Mouse (Mus musculus) CH12.LX (cell line): Measurements from ENCODE around the gene Ier3. TPM values are rescaled to one million over a fixed set of nuclear protein-coding genes. Genes with fewer than 3 reads are reported as not detected.

Experiments used
- DNase-seq: peaks from one replicate; pipeline ENCODE4 v3.0.0-alpha.2; 2013; ENCODE audit errors: extremely low read depth
- H3K27ac ChIP-seq: 2 replicates; pipeline ENCODE4 v1.5.1; 2012; ENCODE audit warnings: low read depth, mild to moderate bottlenecking, control low read depth, moderate library complexity; ENCODE audit not compliant: insufficient read depth
- H3K27me3 ChIP-seq: replicated peaks from 2 replicates; pipeline ENCODE3; 2012; ENCODE audit warnings: inconsistent platforms
- H3K36me3 ChIP-seq, 2 experiments: replicated peaks in 1 of 2; 2 replicates each; pipeline versions ENCODE3 to v1.6.1; 2012; ENCODE audit warnings: inconsistent platforms in 1 of 2, low read length in 1 of 2, mild to moderate bottlenecking in 1 of 2, mixed read lengths in 1 of 2, moderate library complexity in 1 of 2; ENCODE audit not compliant: control insufficient read depth in 1 of 2, insufficient read depth in 1 of 2
- H3K4me1 ChIP-seq, 2 experiments: 2 replicates each; pipeline ENCODE4 v1.6.1; 2012; ENCODE audit warnings: inconsistent platforms in 1 of 2, moderate library complexity in 1 of 2; ENCODE audit not compliant: insufficient read depth in 2 of 2, control insufficient read depth in 1 of 2
- H3K4me2 ChIP-seq: 2 replicates; pipeline ENCODE4 v1.6.1; 2012; ENCODE audit warnings: low read depth, mild to moderate bottlenecking, control low read depth; ENCODE audit not compliant: poor library complexity, insufficient read depth, severe bottlenecking
- H3K4me3 ChIP-seq, 3 experiments: fragments of 150-350 bp in 1 of 3; sonication (generic) in 1 of 3; replicated peaks in 1 of 3; 2 replicates each; pipeline versions ENCODE3 to v1.5.1; 2011 to 2012; ENCODE audit warnings: low read depth in 2 of 3, low read length in 2 of 3, mild to moderate bottlenecking in 2 of 3, moderate library complexity in 2 of 3, control low read depth in 1 of 3, improper control_type of control experiment in 1 of 3, inconsistent platforms in 1 of 3, mixed read lengths in 1 of 3; ENCODE audit not compliant: poor library complexity in 1 of 3
- H3K79me2 ChIP-seq: replicated peaks from 2 replicates; pipeline ENCODE4 v1.6.1; 2012; ENCODE audit warnings: mild to moderate bottlenecking, moderate library complexity; ENCODE audit not compliant: control insufficient read depth, poor library complexity, insufficient read depth, severe bottlenecking; ENCODE audit errors: extremely low read depth
- H3K9ac ChIP-seq: 2 replicates; pipeline ENCODE4 v1.6.1; 2012; ENCODE audit warnings: low read depth, mild to moderate bottlenecking, control low read depth, moderate library complexity; ENCODE audit not compliant: insufficient read depth
- H3K9me3 ChIP-seq: replicated peaks from 2 replicates; pipeline ENCODE3; 2012; ENCODE audit warnings: low read length, inconsistent platforms, mixed read lengths
- BHLHE40 ChIP-seq: IDR thresholded peaks from 2 replicates; pipeline ENCODE4 v1.6.1; 2011; ENCODE audit warnings: mild to moderate bottlenecking, low read depth, low read length, improper control_type of control experiment
- CHD1 ChIP-seq: IDR thresholded peaks from 2 replicates; pipeline ENCODE4 v1.6.1; 2012; ENCODE audit warnings: low read depth, low read length, improper control_type of control experiment, inconsistent platforms
- CHD2 ChIP-seq: IDR thresholded peaks from 2 replicates; pipeline ENCODE4 v1.6.1; 2011; ENCODE audit warnings: low read length, improper control_type of control experiment
- CTCF ChIP-seq, 2 experiments: IDR thresholded peaks in 1 of 2; conservative IDR thresholded peaks in 1 of 2; 2 replicates each; pipeline ENCODE4 v1.5.1; 2011 to 2012; ENCODE audit warnings: low read depth in 2 of 2, low read length in 2 of 2, improper control_type of control experiment in 1 of 2, inconsistent platforms in 1 of 2, mild to moderate bottlenecking in 1 of 2, moderate library complexity in 1 of 2
- E2F4 ChIP-seq: IDR thresholded peaks from 2 replicates; pipeline ENCODE4 v1.6.1; 2011; ENCODE audit warnings: low read depth, low read length, improper control_type of control experiment; ENCODE audit not compliant: insufficient replicate concordance
- ELF1 ChIP-seq: IDR thresholded peaks from 2 replicates; pipeline ENCODE4 v1.6.1; 2014; ENCODE audit warnings: low read depth, mild to moderate bottlenecking, inconsistent platforms, low read length, improper control_type of control experiment
- ETS1 ChIP-seq: conservative IDR thresholded peaks from 2 replicates; pipeline ENCODE4 v1.6.1; 2012; ENCODE audit warnings: low read depth, mild to moderate bottlenecking, inconsistent platforms, low read length, improper control_type of control experiment, moderate library complexity
- GABPA ChIP-seq: IDR thresholded peaks from 2 replicates; pipeline ENCODE4 v1.6.1; 2012; ENCODE audit warnings: low read depth, low read length, improper control_type of control experiment, inconsistent platforms; ENCODE audit not compliant: insufficient replicate concordance
- IRF4 ChIP-seq: IDR thresholded peaks from 2 replicates; pipeline ENCODE4 v1.6.1; 2014; ENCODE audit warnings: low read depth, mild to moderate bottlenecking, inconsistent platforms, low read length, improper control_type of control experiment
- JUN ChIP-seq: IDR thresholded peaks from 2 replicates; pipeline ENCODE4 v1.6.1; 2011; ENCODE audit warnings: low read depth, mild to moderate bottlenecking, low read length, improper control_type of control experiment, moderate library complexity; ENCODE audit not compliant: insufficient read depth
- JUND ChIP-seq: conservative IDR thresholded peaks from 2 replicates; pipeline ENCODE4 v1.6.1; 2011; ENCODE audit warnings: low read depth, low read length, improper control_type of control experiment
- KAT2A ChIP-seq: IDR thresholded peaks from 2 replicates; pipeline ENCODE4 v1.6.1; 2012; ENCODE audit warnings: low read length, improper control_type of control experiment, inconsistent platforms; ENCODE audit not compliant: insufficient replicate concordance
- MAFK ChIP-seq: IDR thresholded peaks from 2 replicates; pipeline ENCODE4 v1.6.1; 2011; ENCODE audit warnings: low read length, improper control_type of control experiment; ENCODE audit not compliant: insufficient replicate concordance
- MAX ChIP-seq: IDR thresholded peaks from 2 replicates; pipeline ENCODE4 v1.6.1; 2011; ENCODE audit warnings: low read length, improper control_type of control experiment
- MAZ ChIP-seq: IDR thresholded peaks from 2 replicates; pipeline ENCODE4 v1.6.1; 2012; ENCODE audit warnings: low read depth, mild to moderate bottlenecking, inconsistent platforms, low read length, improper control_type of control experiment, moderate library complexity
- MXI1 ChIP-seq: IDR thresholded peaks from 2 replicates; pipeline ENCODE4 v1.6.1; 2011; ENCODE audit warnings: mild to moderate bottlenecking, low read depth, low read length, improper control_type of control experiment
- NELFE ChIP-seq: IDR thresholded peaks from 2 replicates; pipeline ENCODE4 v1.6.1; 2011; ENCODE audit warnings: low read depth, low read length, improper control_type of control experiment
- PAX5 ChIP-seq: IDR thresholded peaks from 2 replicates; pipeline ENCODE4 v1.6.1; 2012; ENCODE audit warnings: low read length, inconsistent platforms, mixed read lengths
- POLR2A ChIP-seq: IDR thresholded peaks from 2 replicates; pipeline ENCODE4 v1.6.1; 2011; ENCODE audit warnings: low read depth, mild to moderate bottlenecking, improper control_type of control experiment, low read length
- POLR2AphosphoS2 ChIP-seq: IDR thresholded peaks from 2 replicates; pipeline ENCODE4 v1.6.1; 2011; ENCODE audit warnings: low read depth, low read length, improper control_type of control experiment
- RAD21 ChIP-seq: IDR thresholded peaks from 2 replicates; pipeline ENCODE4 v1.6.1; 2011; ENCODE audit warnings: low read depth, mild to moderate bottlenecking, low read length, improper control_type of control experiment, moderate library complexity
- SIN3A ChIP-seq: IDR thresholded peaks from 2 replicates; pipeline ENCODE4 v1.6.1; 2012; ENCODE audit warnings: low read length, improper control_type of control experiment, inconsistent platforms
- TBP ChIP-seq: conservative IDR thresholded peaks from 2 replicates; pipeline ENCODE4 v1.6.1; 2011; ENCODE audit warnings: low read depth, low read length, improper control_type of control experiment
- TCF12 ChIP-seq: IDR thresholded peaks from 2 replicates; pipeline ENCODE4 v1.6.1; 2014; ENCODE audit warnings: low read depth, mild to moderate bottlenecking, inconsistent platforms, low read length, improper control_type of control experiment
- USF1 ChIP-seq: IDR thresholded peaks from 2 replicates; pipeline ENCODE4 v1.6.1; 2014; ENCODE audit warnings: low read depth, mild to moderate bottlenecking, inconsistent platforms, low read length, improper control_type of control experiment
- USF2 ChIP-seq: conservative IDR thresholded peaks from 2 replicates; pipeline ENCODE4 v1.6.1; 2011; ENCODE audit warnings: low read depth, low read length, improper control_type of control experiment
- ZC3H11A ChIP-seq: IDR thresholded peaks from 2 replicates; pipeline ENCODE4 v1.6.1; 2012; ENCODE audit warnings: low read depth, mild to moderate bottlenecking, inconsistent platforms, low read length, improper control_type of control experiment
- ZKSCAN1 ChIP-seq: IDR thresholded peaks from 2 replicates; pipeline ENCODE4 v1.6.1; 2012; ENCODE audit warnings: low read depth, inconsistent platforms, low read length, improper control_type of control experiment, borderline replicate concordance
- ZNF384 ChIP-seq: IDR thresholded peaks from 2 replicates; pipeline ENCODE4 v1.6.1; 2012; ENCODE audit warnings: low read depth, low read length, improper control_type of control experiment, inconsistent platforms
- dilution Hi-C: fragments of 300-500 bp; cut with MboI; formaldehyde crosslinking; loops from 2 replicates; pipeline ENCODE4 v1.14.3; 2020; ENCODE audit warnings: low sequenced_read_pairs; ENCODE audit not compliant: extremely low pct_unique_long_range_greater_than_20kb, extremely low pct_ligation_motif_present
- in situ Hi-C: fragments of 300-500 bp; cut with MboI; formaldehyde crosslinking; loops from 3 replicates; pipeline ENCODE4 v1.14.3; 2019; ENCODE audit warnings: low sequenced_read_pairs, low pct_ligation_motif_present, low pct_unique_long_range_greater_than_20kb, mixed read lengths
- polyA plus RNA-seq: library from polyadenylated mRNA; unstranded; fragments of >175 nt; gene quantifications from 2 replicates; pipeline ENCODE4 v1.2.1, GENCODE M21; 2012; ENCODE audit warnings: low read depth; ENCODE audit not compliant: insufficient read length
- total RNA-seq, 2 experiments: library from RNA; depleted of rRNA; stranded (reverse); fragments of 300-350 nt in 1 of 2; fragments of >200 nt in 1 of 2; gene quantifications; 2 replicates each; pipeline ENCODE4 v1.2.3; 2012 to 2014

Ier3 gene
- total and polyA plus RNA-seq, 3 experiments = 12.6 to 27.2 (median 15.0) TPM

DNA sequence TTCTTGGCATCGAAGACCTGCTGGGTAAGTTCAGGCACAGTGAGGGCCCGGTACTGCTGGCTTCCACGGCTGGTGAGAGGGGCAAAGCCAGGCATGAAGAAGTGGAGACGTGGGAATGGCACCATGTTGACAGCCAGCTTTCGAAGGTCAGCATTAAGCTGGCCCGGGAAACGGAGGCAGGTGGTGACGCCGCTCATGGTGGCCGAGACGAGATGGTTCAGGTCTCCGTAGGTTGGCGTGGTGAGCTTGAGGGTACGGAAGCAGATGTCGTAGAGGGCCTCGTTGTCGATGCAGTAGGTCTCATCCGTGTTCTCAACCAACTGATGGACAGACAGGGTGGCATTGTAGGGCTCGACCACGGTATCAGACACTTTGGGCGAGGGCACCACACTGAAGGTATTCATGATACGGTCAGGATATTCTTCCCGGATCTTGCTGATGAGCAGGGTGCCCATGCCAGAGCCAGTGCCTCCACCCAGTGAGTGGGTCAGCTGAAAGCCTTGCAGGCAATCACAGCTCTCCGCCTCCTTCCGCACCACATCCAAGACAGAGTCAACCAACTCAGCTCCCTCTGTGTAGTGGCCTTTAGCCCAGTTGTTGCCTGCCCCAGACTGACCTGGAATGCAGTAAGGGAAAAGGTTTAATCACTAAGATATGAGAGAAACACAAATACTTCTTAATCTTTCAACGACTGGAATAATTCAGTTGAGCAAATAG lies 14.1 kb downstream of the Ier3 start:
- in situ Hi-C loops (loop anchor here (5.0 kb wide), 1 partner anchor 37 kb away; no protein-coding TSS in a partner anchor), dilution Hi-C loops (no loop called here)
- H3K4me3 ChIP-seq = peak overlapping the region in 2 of 3 experiments; percentile 7 to 83
- no peaks in the 10 kb centered on the region for H3K27me3 ChIP-seq
- H3K36me3 ChIP-seq = peaks cover 42 to 61% of the 10 kb centered on the region in 2 experiments
- H3K4me2 ChIP-seq = peak overlapping the region; percentile 89
- no peak overlapping the region for H3K27ac ChIP-seq
- H3K79me2 ChIP-seq = peaks cover 38% of the 10 kb centered on the region
- H3K4me1 ChIP-seq = peaks cover 11 to 36% of the 10 kb centered on the region in 2 experiments
- no peak for TF ChIP-seq KAT2A
- no peak for TF ChIP-seq IRF4
- no peak for TF ChIP-seq ZKSCAN1
- TF ChIP-seq ELF1 = no peak
- no peak; the same call in 1 of the 2 replicates for TF ChIP-seq POLR2AphosphoS2
- no peak for TF ChIP-seq CHD1
- no peak for TF ChIP-seq E2F4
- no peak for TF ChIP-seq BHLHE40
- no peak for TF ChIP-seq USF2
- no peak for TF ChIP-seq ZNF384
- no peak for TF ChIP-seq TCF12
- TF ChIP-seq CHD2 = no peak
- H3K9ac ChIP-seq = no peak overlapping the region
- DNase-seq = no peak
- H3K9me3 ChIP-seq = no peaks in the 10 kb centered on the region

DNA sequence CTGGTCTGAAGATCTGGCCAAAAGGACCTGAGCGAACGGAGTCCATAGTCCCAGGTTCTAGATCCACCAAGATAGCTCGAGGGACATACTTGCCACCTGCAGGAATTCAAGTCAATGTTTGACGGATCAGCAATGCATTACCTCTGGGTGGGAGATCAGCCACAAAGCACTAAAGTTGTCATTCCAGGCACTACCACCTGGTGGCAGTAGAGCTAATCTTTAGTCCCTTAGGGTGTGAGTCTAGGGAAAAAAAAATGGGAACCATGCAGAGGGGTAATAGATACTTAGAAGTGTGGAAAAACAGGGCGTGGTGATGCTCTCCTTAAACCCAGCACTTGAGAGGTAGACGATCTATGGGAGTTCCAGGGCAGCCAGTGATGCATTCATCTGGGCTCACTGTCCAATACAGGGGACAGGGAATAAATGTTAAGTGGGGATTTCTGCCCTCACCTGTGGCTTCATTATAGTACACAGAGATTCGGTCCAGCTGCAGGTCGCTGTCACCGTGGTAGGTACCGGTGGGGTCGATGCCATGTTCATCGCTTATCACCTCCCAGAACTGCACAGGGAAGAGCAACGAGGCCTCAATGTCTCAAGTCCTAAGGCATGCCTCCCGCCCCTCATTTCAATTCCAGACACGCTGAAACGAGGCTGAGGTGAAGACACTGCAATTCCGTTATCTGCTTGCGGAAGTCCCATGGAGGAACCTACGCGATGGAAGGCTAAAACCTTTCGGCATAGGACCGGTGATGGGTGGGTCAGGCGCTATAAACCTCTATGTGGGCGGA lies 14.9 kb downstream of the Ier3 start:
- H3K36me3 ChIP-seq = peaks cover 42 to 54% of the 10 kb centered on the region in 2 experiments
- peaks cover 11 to 36% of the 10 kb centered on the region in 2 experiments for H3K4me1 ChIP-seq
- dilution Hi-C loops (no loop called here), in situ Hi-C loops (loop anchor here (5.0 kb wide), 1 partner anchor 36 kb away; no protein-coding TSS in a partner anchor)
- peak overlapping the region; percentile 89 for H3K4me2 ChIP-seq
- H3K9me3 ChIP-seq = no peaks in the 10 kb centered on the region
- no peaks in the 10 kb centered on the region for H3K27me3 ChIP-seq
- H3K4me3 ChIP-seq = peak overlapping the region; percentile 83 to 93 (median 89)
- peak; percentile 89 for DNase-seq
- H3K79me2 ChIP-seq = peaks cover 38% of the 10 kb centered on the region
- H3K9ac ChIP-seq = peak overlapping the region; percentile 99
- peak overlapping the region; percentile 64 for H3K27ac ChIP-seq
- TF ChIP-seq POLR2AphosphoS2 (no peak), CHD2 (no peak), TCF12 (no peak; the same call in 1 of the 2 replicates), TBP (no peak), PAX5 (no peak), MAX (no peak), JUN (no peak), E2F4 (no peak), POLR2A (no peak), USF2 (no peak), ZC3H11A (no peak), SIN3A (peak; percentile 71; the same call in 1 of the 2 replicates), CHD1 (no peak), ZKSCAN1 (no peak), CTCF (conservative IDR thresholded peaks at IDR 0.05 in 1 of 2, IDR thresholded peaks at IDR 0.05 in 1 of 2; ENCODE audit: low read depth in 2 of 2, low read length in 2 of 2) (peak; percentile 80 to 90), ZNF384 (peak; percentile 91), USF1 (no peak), MAFK (no peak), RAD21 (peak; percentile 62), JUND (no peak), NELFE (peak; percentile 41; the same call in 1 of the 2 replicates), ETS1 (0 out of 2 replicates have a peak, but pooled peaks have one; percentile 20), MXI1 (no peak), MAZ (no peak), GABPA (no peak)
